Mouse (Mus musculus) small intestine, adult 2 months (tissue): ENCODE results near the gene Ier2.

Experiments
- CTCF ChIP-seq: fragments of 200-500 bp; IDR thresholded peaks from 2 replicates; pipeline ENCODE4 v1.5.1; 2012; ENCODE audit warnings: low read depth, mild to moderate bottlenecking, control low read depth, inconsistent platforms, low read length, moderate library complexity, mixed read lengths; ENCODE audit not compliant: insufficient replicate concordance, insufficient read length; ENCODE audit errors: extremely low read depth
- POLR2A ChIP-seq: fragments of 200-500 bp; IDR thresholded peaks from 2 replicates; pipeline ENCODE4 v1.6.1; 2012; ENCODE audit warnings: low read depth, mild to moderate bottlenecking, control low read depth, inconsistent platforms, low read length, moderate library complexity

DNA sequence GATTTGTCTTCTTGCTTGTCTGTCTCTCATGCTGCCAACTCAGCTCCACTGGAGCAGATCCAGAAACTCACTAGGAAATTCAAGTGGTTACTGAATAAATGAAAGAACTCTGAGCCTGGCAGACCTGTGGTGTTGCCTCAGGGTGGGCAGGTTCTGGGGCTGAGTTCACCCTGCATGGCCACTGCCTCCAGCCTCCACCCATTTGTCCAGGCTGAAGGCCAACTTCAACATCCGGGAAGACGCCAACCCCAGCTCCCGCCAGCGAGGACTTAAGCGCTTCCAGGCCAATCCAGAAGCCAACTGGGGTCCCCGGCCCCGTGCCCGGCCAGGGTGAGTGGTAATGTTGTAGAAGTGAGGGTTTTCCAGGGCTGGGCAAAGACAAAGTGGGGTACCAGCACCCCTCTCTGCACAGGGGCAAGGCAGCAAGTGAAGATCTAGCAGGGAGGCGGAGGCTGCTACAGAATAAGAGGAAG lies 36.3 kb upstream of the Ier2 start:
- TF ChIP-seq CTCF (no peak), POLR2A (no peak)
